Mouse (Mus musculus) heart, postnatal 0 days (tissue): ENCODE measurements around the gene Olfr157.

Experiments
- CTCF ChIP-seq: IDR thresholded peaks from 2 replicates; pipeline ENCODE4 v1.5.1; 2016; ENCODE audit warnings: antibody characterized with exemption, control low read depth, low read depth
- EP300 ChIP-seq: IDR thresholded peaks from 2 replicates; pipeline ENCODE4 v1.6.1; 2016; ENCODE audit warnings: antibody characterized with exemption, low read depth

DNA sequence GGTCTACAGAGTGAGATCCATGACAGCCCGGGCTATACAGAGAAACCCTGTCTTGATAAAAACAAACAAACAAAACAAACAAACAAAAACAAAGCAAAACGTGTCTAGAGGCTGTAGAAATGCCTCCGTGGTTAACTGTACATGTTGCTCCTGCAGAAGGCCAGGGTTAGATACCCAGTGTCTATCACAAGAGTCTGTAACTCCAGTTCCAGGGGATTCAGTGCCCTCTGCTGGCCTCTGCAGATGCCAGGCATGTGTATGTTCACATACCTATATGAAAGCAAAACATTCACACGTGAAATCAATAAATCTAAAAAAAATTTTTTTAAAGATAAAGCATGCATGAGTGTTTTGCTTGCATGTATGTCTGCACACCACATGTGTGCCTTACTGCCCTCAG is 23.3 kb upstream of the Olfr157 start:
- TF ChIP-seq CTCF (no peak), EP300 (no peak)
